Mouse (Mus musculus): ENCODE results near the gene Serpinb9g.
"Not testable (repeated sequence)": the region's sequence is repeated elsewhere in the genome, so short reads cannot be mapped to it uniquely, and the experiment has no call there.

The Serpinb9g gene

GRCm38 (mm10) chr13:33484490-33484889 is at the start of gene Serpinb9g:
Gene Serpinb9g, plus strand, starts transcription at chr13:33484790.
- DNase-seq (ENCODE audit: low read depth), result not testable (repeated sequence)

- DNase-seq (ENCODE audit: low read depth), result not testable (repeated sequence)
Measured at GRCm38 (mm10) chr13:33483872-33484271, 718 bp upstream of the Serpinb9g start.

GRCm38 (mm10) chr13:33524629-33525028 is 40.0 kb downstream of the Serpinb9g start:
- no peak for DNase-seq (ENCODE audit: low read depth)

GRCm38 (mm10) chr13:33532814-33533213 is 48.2 kb downstream of the Serpinb9g start:
- no peak for DNase-seq (ENCODE audit: low read depth)
